11 mouse cellular contexts compared by ENCODE assay signal in the genomic region with DNA sequence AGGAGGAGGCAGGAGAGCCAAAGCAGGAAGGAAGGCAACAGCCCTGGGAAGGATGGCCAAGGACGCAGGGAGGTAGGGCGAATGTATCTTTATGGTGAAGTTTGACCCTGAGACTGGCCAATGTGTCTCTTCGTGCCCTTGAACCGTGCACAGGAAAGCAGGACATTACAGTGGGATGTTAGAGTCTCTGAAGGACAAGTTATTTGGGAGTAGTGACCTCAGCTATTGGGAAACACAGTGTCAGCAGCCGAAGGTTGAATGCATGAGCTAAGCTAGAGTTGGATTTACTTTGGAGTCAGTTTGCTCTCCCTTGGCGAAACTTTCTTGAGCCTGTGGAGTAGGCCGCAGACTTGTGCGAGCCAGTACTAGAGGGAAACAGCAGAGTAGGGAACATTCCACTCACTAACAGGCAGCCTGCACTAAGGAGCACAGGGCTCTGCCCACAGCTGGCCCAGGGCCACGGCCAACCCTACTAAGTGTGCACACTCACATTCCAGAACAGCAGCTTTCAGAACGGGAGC. TPM values are rescaled to one million over a fixed set of nuclear protein-coding genes. Genes with fewer than 3 reads are reported as not detected.
A peak's percentile ranks its signal among the peaks of the same experiment; 100 is the strongest.
DNase-seq lines count a peak whose midpoint lies in the region; TF ChIP-seq lines count a peak whose summit lies in the region.
"Had no signal": no experiment of that assay in that cellular context is flagged by ENCODE, and none has a peak within 500 bp of the region (broad histone marks: within the 10 kb centered on the region; RNA-seq: fewer than 3 reads in every experiment).

No protein-coding gene starts in this region.

- no peaks in the 10 kb centered on the region for H3K27me3 ChIP-seq in spleen, adult 2 months (ENCODE audit: control insufficient read depth, insufficient read depth, low read length)
- H3K27me3 ChIP-seq: forebrain, embryonic 15.5 days; neural tube, embryonic 12.5 days had no signal

- DNase-seq in spleen, adult 2 months (ENCODE audit: low read depth in 1 of 2, low spot score in 2 of 2) = no peak
- DNase-seq in spleen, postnatal 14 days (ENCODE audit: low spot score in 2 of 2) = no peak
- DNase-seq in heart, adult 8-10 months (ENCODE audit: low spot score) = peak; percentile 39
- DNase-seq in kidney, postnatal 4 days = peak; percentile 55 to 67
- peak; percentile 74 for DNase-seq in testis, postnatal 10 days (ENCODE audit: low spot score)
- no peak for DNase-seq in cerebellum, adult 11 months
- DNase-seq in layer of hippocampus, adult 11-12 months (ENCODE audit: low spot score) = no peak
- no peak for DNase-seq in cerebellum, postnatal 36 days
- DNase-seq: thymus, postnatal 36 days had no signal

- no peak overlapping the region for H3K4me3 ChIP-seq in spleen, adult 2 months (ENCODE audit: extremely low read depth, insufficient read depth, insufficient read length)
- H3K4me3 ChIP-seq: forebrain, embryonic 15.5 days; neural tube, embryonic 12.5 days had no signal

- 87% methylated on average over 10 of the region's 10 CpGs for WGBS in spleen, adult 2 months

- TF ChIP-seq POLR2A in spleen, adult 2 months (IDR thresholded peaks at IDR 0.05; ENCODE audit: low read depth, low read length) = no peak

- H3K27ac ChIP-seq in spleen, adult 2 months (ENCODE audit: insufficient read depth, low read length) = peak overlapping the region; percentile 63
- H3K27ac ChIP-seq: forebrain, embryonic 15.5 days; neural tube, embryonic 12.5 days had no signal

- peaks cover 5% of the 10 kb centered on the region; the same call in 1 of the 2 replicates for H3K4me1 ChIP-seq in spleen, adult 2 months (ENCODE audit: control insufficient read depth, insufficient read depth, insufficient read length)
- H3K4me1 ChIP-seq: forebrain, embryonic 15.5 days; neural tube, embryonic 12.5 days had no signal

- H3K36me3 ChIP-seq in spleen, adult 2 months (ENCODE audit: control insufficient read depth, insufficient read depth, low read length) = peaks cover 60% of the 10 kb centered on the region

- TF ChIP-seq CTCF in spleen, adult 2 months (IDR thresholded peaks at IDR 0.05; ENCODE audit: extremely low read depth, insufficient read depth, insufficient read length, insufficient replicate concordance) = no peak

RNA-seq across cellular contexts. Expression of a gene that starts 29.5 kb away (rescaled TPM):
- 106 and 244 TPM in 2 replicates for polyA plus RNA-seq in spleen, adult 2 months (2012; rRNA removed)
- 100 to 1,000 TPM; 120 to 139 (median 132) TPM for total RNA-seq in heart, adult 8-10 months (2022)

Comparison
In these comparisons a context has a peak if more than half of its experiments do, and no peak if none do; other contexts are left out.
1. DNase-seq: peak in heart, adult 8-10 months (single experiment), kidney, postnatal 4 days (2 of 2) and testis, postnatal 10 days (single experiment); none in spleen, adult 2 months (0 of 2), spleen, postnatal 14 days (0 of 2), cerebellum, adult 11 months (single experiment), layer of hippocampus, adult 11-12 months (single experiment) and cerebellum, postnatal 36 days (0 of 2).